Mouse (Mus musculus): ENCODE measurements at regions not wholly inside any gene's neighbourhood (a gene's known extent, or its start where the extent isn't known, plus 50 kb on each side); places are given as distances from the start of the nearest gene placed in this dataset.

GRCm38 (mm10) chr4:31052077-31052677 lies 911.7 kb upstream of the Map3k7 start:
- whole genome bisulfite sequencing, result 37% methylated on average over 6 of the region's 6 CpGs
- Histone ChIP-seq H3K9me3 (no peaks in the 10 kb centered on the region), H3K4me3 (no peak overlapping the region), H3K9ac (replicated peaks) (no peak overlapping the region), H3K27me3 (no peaks in the 10 kb centered on the region), H3K4me1 (peaks cover 13% of the 10 kb centered on the region; the same call in 1 of the 2 replicates), H3K36me3 (no peaks in the 10 kb centered on the region), H3K4me2 (replicated peaks) (no peak overlapping the region), H3K27ac (replicated peaks) (peak overlapping the region; percentile 56; the same call in 1 of the 2 replicates)
- peak; percentile 39; the same call in 1 of the 2 replicates for ATAC-seq (ENCODE audit: low FRiP score, low read depth)

- no peak for ATAC-seq (ENCODE audit: low FRiP score, low read depth)
- H3K4me2 ChIP-seq (replicated peaks), result no peak overlapping the region
Observed at GRCm38 (mm10) chr4:31076236-31076635, 887.7 kb upstream of the Map3k7 start.

GRCm38 (mm10) chr4:31121586-31121985 lies 842.3 kb upstream of the Map3k7 start:
- no peak; the same call in 1 of the 2 replicates for ATAC-seq (ENCODE audit: low FRiP score, low read depth)
- no peaks in the 10 kb centered on the region for H3K4me1 ChIP-seq
- no peak overlapping the region for H3K27ac ChIP-seq (replicated peaks)
- WGBS, result 31% methylated on average over 8 of the region's 8 CpGs
- H3K9me3 ChIP-seq, result no peaks in the 10 kb centered on the region
- H3K9ac ChIP-seq (replicated peaks), result no peak overlapping the region
- no peaks in the 10 kb centered on the region for H3K36me3 ChIP-seq
- H3K4me2 ChIP-seq (replicated peaks), result no peak overlapping the region
- H3K27me3 ChIP-seq, result no peaks in the 10 kb centered on the region
- no peak overlapping the region for H3K4me3 ChIP-seq

More at GRCm38 (mm10) chr4:31076236-31076635, 887.7 kb upstream of the Map3k7 start:
- H3K4me1 ChIP-seq, result no peaks in the 10 kb centered on the region
- H3K4me3 ChIP-seq, result no peak overlapping the region
- H3K9ac ChIP-seq (replicated peaks), result no peak overlapping the region
- WGBS, result 87% methylated on average over 3 of the region's 3 CpGs
- no peaks in the 10 kb centered on the region for H3K9me3 ChIP-seq
- no peaks in the 10 kb centered on the region for H3K27me3 ChIP-seq
- H3K27ac ChIP-seq (replicated peaks), result no peak overlapping the region
- no peaks in the 10 kb centered on the region for H3K36me3 ChIP-seq

- 89% methylated on average over 1 of the region's 1 CpGs for WGBS
Observed at GRCm38 (mm10) chr4:31143166-31143565, 820.7 kb upstream of the Map3k7 start.

GRCm38 (mm10) chr4:31167431-31167830 lies 796.5 kb upstream of the Map3k7 start:
- H3K4me2 ChIP-seq (replicated peaks), result no peak overlapping the region
- no peak overlapping the region for H3K9ac ChIP-seq (replicated peaks)
- peak; percentile 52; the same call in 1 of the 2 replicates for ATAC-seq (ENCODE audit: low FRiP score, low read depth)
- H3K4me1 ChIP-seq, result peaks cover 4% of the 10 kb centered on the region
- H3K27me3 ChIP-seq, result no peaks in the 10 kb centered on the region
- WGBS, result 67% methylated on average over 4 of the region's 4 CpGs
- no peak overlapping the region for H3K27ac ChIP-seq (replicated peaks)
- no peaks in the 10 kb centered on the region for H3K36me3 ChIP-seq
- no peaks in the 10 kb centered on the region for H3K9me3 ChIP-seq
- H3K4me3 ChIP-seq, result no peak overlapping the region

More at GRCm38 (mm10) chr4:31143166-31143565, 820.7 kb upstream of the Map3k7 start:
- no peak overlapping the region for H3K9ac ChIP-seq (replicated peaks)
- H3K27ac ChIP-seq (replicated peaks), result no peak overlapping the region
- H3K4me1 ChIP-seq, result no peaks in the 10 kb centered on the region
- no peaks in the 10 kb centered on the region for H3K27me3 ChIP-seq
- no peaks in the 10 kb centered on the region for H3K36me3 ChIP-seq
- ATAC-seq (ENCODE audit: low FRiP score, low read depth), result no peak
- H3K9me3 ChIP-seq, result no peaks in the 10 kb centered on the region
- H3K4me3 ChIP-seq, result no peak overlapping the region
- H3K4me2 ChIP-seq (replicated peaks), result no peak overlapping the region

GRCm38 (mm10) chr4:31168357-31168756 lies 795.5 kb upstream of the Map3k7 start:
- no peak for ATAC-seq (ENCODE audit: low FRiP score, low read depth)
- peaks cover 4% of the 10 kb centered on the region for H3K4me1 ChIP-seq
- H3K27me3 ChIP-seq, result no peaks in the 10 kb centered on the region
- H3K36me3 ChIP-seq, result no peaks in the 10 kb centered on the region
- 86% methylated on average over 4 of the region's 4 CpGs for WGBS
- H3K9me3 ChIP-seq, result no peaks in the 10 kb centered on the region
- no peak overlapping the region for H3K4me2 ChIP-seq (replicated peaks)
- no peak overlapping the region for H3K9ac ChIP-seq (replicated peaks)
- H3K27ac ChIP-seq (replicated peaks), result no peak overlapping the region
- no peak overlapping the region for H3K4me3 ChIP-seq

- no peak overlapping the region for H3K4me2 ChIP-seq (replicated peaks)
- no peaks in the 10 kb centered on the region for H3K36me3 ChIP-seq
- H3K9ac ChIP-seq (replicated peaks), result no peak overlapping the region
- peaks cover 4% of the 10 kb centered on the region for H3K4me1 ChIP-seq
- 87% methylated on average over 3 of the region's 3 CpGs for whole genome bisulfite sequencing
- H3K27me3 ChIP-seq, result no peaks in the 10 kb centered on the region
- no peak overlapping the region for H3K4me3 ChIP-seq
- H3K27ac ChIP-seq (replicated peaks), result no peak overlapping the region
- no peak for ATAC-seq (ENCODE audit: low FRiP score, low read depth)
- no peaks in the 10 kb centered on the region for H3K9me3 ChIP-seq
Observed at GRCm38 (mm10) chr4:31171190-31171589, 792.7 kb upstream of the Map3k7 start.

GRCm38 (mm10) chr4:31197852-31198251 lies 766.0 kb upstream of the Map3k7 start:
- Histone ChIP-seq H3K4me1 (no peaks in the 10 kb centered on the region), H3K9ac (replicated peaks) (no peak overlapping the region), H3K27ac (replicated peaks) (no peak overlapping the region), H3K9me3 (no peaks in the 10 kb centered on the region), H3K4me2 (replicated peaks) (no peak overlapping the region), H3K36me3 (no peaks in the 10 kb centered on the region), H3K4me3 (no peak overlapping the region), H3K27me3 (no peaks in the 10 kb centered on the region)
- no peak for ATAC-seq (ENCODE audit: low FRiP score, low read depth)

- no peaks in the 10 kb centered on the region for H3K4me1 ChIP-seq
- 74% methylated on average over 3 of the region's 3 CpGs for WGBS
- no peak for ATAC-seq (ENCODE audit: low FRiP score, low read depth)
Observed at GRCm38 (mm10) chr4:31203286-31203685, 760.6 kb upstream of the Map3k7 start.

GRCm38 (mm10) chr4:31205332-31205970 lies 758.4 kb upstream of the Map3k7 start:
- Histone ChIP-seq H3K9me3 (no peaks in the 10 kb centered on the region), H3K4me1 (no peaks in the 10 kb centered on the region), H3K36me3 (no peaks in the 10 kb centered on the region), H3K9ac (replicated peaks) (no peak overlapping the region), H3K27ac (replicated peaks) (no peak overlapping the region), H3K27me3 (no peaks in the 10 kb centered on the region), H3K4me2 (replicated peaks) (no peak overlapping the region), H3K4me3 (no peak overlapping the region)
- WGBS, result 84% methylated on average over 14 of the region's 14 CpGs
- no peak for ATAC-seq (ENCODE audit: low FRiP score, low read depth)

More at GRCm38 (mm10) chr4:31203286-31203685, 760.6 kb upstream of the Map3k7 start:
- no peaks in the 10 kb centered on the region for H3K9me3 ChIP-seq
- no peak overlapping the region for H3K4me3 ChIP-seq
- H3K4me2 ChIP-seq (replicated peaks), result no peak overlapping the region
- H3K36me3 ChIP-seq, result no peaks in the 10 kb centered on the region
- H3K9ac ChIP-seq (replicated peaks), result no peak overlapping the region
- H3K27ac ChIP-seq (replicated peaks), result no peak overlapping the region
- H3K27me3 ChIP-seq, result no peaks in the 10 kb centered on the region

GRCm38 (mm10) chr4:31225741-31226140 lies 738.2 kb upstream of the Map3k7 start:
- Histone ChIP-seq H3K27ac (replicated peaks) (no peak overlapping the region), H3K36me3 (no peaks in the 10 kb centered on the region), H3K4me1 (no peaks in the 10 kb centered on the region), H3K9me3 (no peaks in the 10 kb centered on the region), H3K27me3 (no peaks in the 10 kb centered on the region), H3K4me3 (no peak overlapping the region), H3K9ac (replicated peaks) (no peak overlapping the region), H3K4me2 (replicated peaks) (no peak overlapping the region)
- ATAC-seq (ENCODE audit: low FRiP score, low read depth), result no peak
- 60% methylated on average over 2 of the region's 2 CpGs for WGBS

GRCm38 (mm10) chr4:31268825-31269495 lies 694.9 kb upstream of the Map3k7 start:
- Histone ChIP-seq H3K9ac (replicated peaks) (no peak overlapping the region), H3K9me3 (no peaks in the 10 kb centered on the region), H3K27ac (replicated peaks) (no peak overlapping the region), H3K4me1 (no peaks in the 10 kb centered on the region), H3K36me3 (no peaks in the 10 kb centered on the region), H3K27me3 (no peaks in the 10 kb centered on the region), H3K4me2 (replicated peaks) (no peak overlapping the region), H3K4me3 (no peak overlapping the region)
- ATAC-seq (ENCODE audit: low FRiP score, low read depth), result no peak
- 82% methylated on average over 3 of the region's 3 CpGs for WGBS
